Mouse (Mus musculus) G1E (cell line): Measurements from ENCODE around the gene Sorbs1. TPM values are rescaled to one million over a fixed set of nuclear protein-coding genes. Genes with fewer than 3 reads are reported as not detected.

Source experiments
- ATAC-seq: 2 replicates; pipeline ENCODE4 v1.8.0; 2016; ENCODE audit warnings: mild to moderate bottlenecking; ENCODE audit not compliant: insufficient number of reproducible peaks, poor library complexity, low FRiP score, severe bottlenecking; ENCODE audit errors: extremely low read depth
- DNase-seq: peaks from one replicate; pipeline ENCODE4 v3.0.0; 2012; ENCODE audit warnings: low spot score
- H3K27me3 ChIP-seq: 2 replicates; pipeline ENCODE4 v1.6.1; 2012; ENCODE audit warnings: mild to moderate bottlenecking, low read length, inconsistent platforms; ENCODE audit not compliant: insufficient read depth
- H3K36me3 ChIP-seq: replicated peaks from 2 replicates; pipeline ENCODE3; 2012; ENCODE audit warnings: mild to moderate bottlenecking, inconsistent platforms
- H3K4me1 ChIP-seq: 2 replicates; pipeline ENCODE4 v1.6.1; 2012; ENCODE audit warnings: low read depth, low read length, inconsistent platforms, mixed read lengths; ENCODE audit not compliant: insufficient read depth
- H3K4me3 ChIP-seq: 2 replicates; pipeline ENCODE4 v1.5.1; 2012; ENCODE audit warnings: low read depth, mild to moderate bottlenecking, inconsistent platforms, low read length, moderate library complexity, mixed read lengths
- H3K9me3 ChIP-seq: replicated peaks from 2 replicates; pipeline ENCODE4 v1.6.1; 2012; ENCODE audit warnings: inconsistent platforms
- CTCF ChIP-seq: IDR thresholded peaks from 2 replicates; pipeline ENCODE4 v1.5.1; 2012; ENCODE audit warnings: low read depth, low read length, inconsistent platforms, mixed read lengths
- GATA1 ChIP-seq: IDR thresholded peaks from 2 replicates; pipeline ENCODE4 v1.6.1; 2012; ENCODE audit warnings: borderline replicate concordance, low read length, inconsistent platforms, mixed read lengths
- GATA2 ChIP-seq: IDR thresholded peaks from 2 replicates; pipeline ENCODE4 v1.6.1; 2012; ENCODE audit warnings: low read depth, low read length, inconsistent platforms, borderline replicate concordance
- POLR2AphosphoS5 ChIP-seq: IDR thresholded peaks from 2 replicates; pipeline ENCODE4 v1.6.1; 2012; ENCODE audit warnings: low read depth, low read length, inconsistent platforms; ENCODE audit not compliant: insufficient replicate concordance
- TAL1 ChIP-seq: conservative IDR thresholded peaks from 2 replicates; pipeline ENCODE4 v1.6.1; 2012; ENCODE audit warnings: low read depth, low read length, inconsistent platforms, mixed read lengths
- polyA plus RNA-seq: library from polyadenylated mRNA; stranded (reverse); fragments of >175 nt; gene quantifications from 2 replicates; pipeline ENCODE4 v1.2.3, GENCODE M21; 2012
- total RNA-seq, 2 experiments: library from RNA; stranded (forward) in 1 of 2; stranded (reverse) in 1 of 2; fragments of 200-1000 nt in 1 of 2; fragments of >200 nt in 1 of 2; fragmentation: Nextera tagmentation in 1 of 2; gene quantifications; 2 replicates each; pipeline ENCODE4 v1.2.3; 2014 to 2017

Sorbs1 gene
- total and polyA plus RNA-seq, 3 experiments, result 9.2 to 64.2 (median 19.2) TPM

GRCm38 (mm10) chr19:40520403-40520802 lies 6.8 kb upstream of the Sorbs1 start:
- DNase-seq (no peak), ATAC-seq (no peak)
- peaks cover 2% of the 10 kb centered on the region; the same call in 1 of the 2 replicates for H3K27me3 ChIP-seq
- peaks cover 8% of the 10 kb centered on the region for H3K4me1 ChIP-seq
- H3K4me3 ChIP-seq, result no peak overlapping the region
- H3K36me3 ChIP-seq, result no peaks in the 10 kb centered on the region
- TF ChIP-seq GATA2 (no peak), TAL1 (no peak), CTCF (no peak), POLR2AphosphoS5 (no peak)
- H3K9me3 ChIP-seq, result no peaks in the 10 kb centered on the region

GRCm38 (mm10) chr19:40518706-40519105 lies 5.1 kb upstream of the Sorbs1 start:
- H3K27me3 ChIP-seq, result no peaks in the 10 kb centered on the region
- peaks cover 17% of the 10 kb centered on the region for H3K4me1 ChIP-seq
- DNase-seq (no peak), ATAC-seq (no peak)
- no peaks in the 10 kb centered on the region for H3K9me3 ChIP-seq
- no peak overlapping the region for H3K4me3 ChIP-seq
- no peaks in the 10 kb centered on the region for H3K36me3 ChIP-seq
- TF ChIP-seq TAL1, result no peak
- no peak for TF ChIP-seq GATA1
- TF ChIP-seq POLR2AphosphoS5, result no peak
- no peak for TF ChIP-seq CTCF
- TF ChIP-seq GATA2, result no peak

GRCm38 (mm10) chr19:40515596-40515995 lies 2.0 kb upstream of the Sorbs1 start:
- ATAC-seq (no peak), DNase-seq (no peak)
- H3K4me1 ChIP-seq, result peaks cover 43% of the 10 kb centered on the region
- H3K27me3 ChIP-seq, result no peaks in the 10 kb centered on the region
- H3K9me3 ChIP-seq, result no peaks in the 10 kb centered on the region
- no peaks in the 10 kb centered on the region for H3K36me3 ChIP-seq
- H3K4me3 ChIP-seq, result no peak overlapping the region
- no peak for TF ChIP-seq POLR2AphosphoS5
- no peak for TF ChIP-seq GATA2
- TF ChIP-seq GATA1, result no peak
- no peak for TF ChIP-seq TAL1
- TF ChIP-seq CTCF, result no peak

GRCm38 (mm10) chr19:40514376-40514775 lies 797 bp upstream of the Sorbs1 start:
- ATAC-seq (no peak), DNase-seq (no peak)
- Histone ChIP-seq H3K4me3 (no peak overlapping the region; the same call in 1 of the 2 replicates), H3K4me1 (peaks cover 54% of the 10 kb centered on the region), H3K36me3 (no peaks in the 10 kb centered on the region), H3K9me3 (no peaks in the 10 kb centered on the region), H3K27me3 (no peaks in the 10 kb centered on the region)
- TF ChIP-seq GATA1 (no peak), CTCF (no peak), TAL1 (no peak), GATA2 (no peak), POLR2AphosphoS5 (no peak)

GRCm38 (mm10) chr19:40512500-40513421 lies 818 bp downstream of the Sorbs1 start:
- peak overlapping the region; percentile 83 for H3K4me3 ChIP-seq
- H3K9me3 ChIP-seq, result peaks cover 3% of the 10 kb centered on the region; the same call in 1 of the 2 replicates
- no peak for TF ChIP-seq CTCF
- TF ChIP-seq GATA1, result no peak
- TF ChIP-seq POLR2AphosphoS5, result no peak
- TF ChIP-seq GATA2, result no peak
- TF ChIP-seq TAL1, result no peak
- peaks cover 64% of the 10 kb centered on the region for H3K4me1 ChIP-seq
- ATAC-seq, result no peak
- no peaks in the 10 kb centered on the region for H3K27me3 ChIP-seq
- DNase-seq, result peak; percentile 44
- peaks cover 4% of the 10 kb centered on the region for H3K36me3 ChIP-seq

- ATAC-seq, result no peak
Observed at GRCm38 (mm10) chr19:40511679-40512309, 1.8 kb downstream of the Sorbs1 start.

More at GRCm38 (mm10) chr19:40511679-40512309, 1.8 kb downstream of the Sorbs1 start:
- Histone ChIP-seq H3K36me3 (peaks cover 8% of the 10 kb centered on the region), H3K27me3 (no peaks in the 10 kb centered on the region), H3K4me3 (peak overlapping the region; percentile 83; the same call in 1 of the 2 replicates), H3K9me3 (peaks cover 5% of the 10 kb centered on the region; the same call in 1 of the 2 replicates), H3K4me1 (peaks cover 64% of the 10 kb centered on the region)
- DNase-seq, result peak; percentile 47
- TF ChIP-seq GATA1, result no peak
